Mouse (Mus musculus) liver, embryonic 13.5 days (tissue): ENCODE results near the gene Col4a2. TPM values are rescaled to one million over a fixed set of nuclear protein-coding genes. Genes with fewer than 3 reads are reported as not detected.

Experiments used
- ATAC-seq: fragments of 200-750 bp; cut with Nextera tagmentation; 2 replicates; pipeline ENCODE4 v1.8.0; 2017; ENCODE audit warnings: low read depth, mild to moderate bottlenecking, moderate number of reproducible peaks, moderate library complexity
- DNase-seq: peaks from one replicate; pipeline ENCODE4 v3.0.0; 2022
- H3K27ac ChIP-seq: fragments of 300-500 bp; sonication (generic); 2 replicates; pipeline ENCODE4 v1.5.1; 2015; ENCODE audit warnings: moderate library complexity, mild to moderate bottlenecking, inconsistent platforms
- H3K27me3 ChIP-seq: fragments of 300-500 bp; sonication (generic); 2 replicates; pipeline ENCODE4 v1.6.1; 2015; ENCODE audit warnings: mild to moderate bottlenecking, inconsistent platforms
- H3K36me3 ChIP-seq: fragments of 300-500 bp; sonication (generic); 2 replicates; pipeline ENCODE4 v1.6.1; 2015; ENCODE audit warnings: mild to moderate bottlenecking, inconsistent platforms
- H3K4me1 ChIP-seq: fragments of 300-500 bp; sonication (generic); replicated peaks from 2 replicates; pipeline ENCODE4 v1.6.1; 2015; ENCODE audit warnings: inconsistent platforms
- H3K4me2 ChIP-seq: fragments of 300-500 bp; sonication (generic); 2 replicates; pipeline ENCODE4 v1.6.1; 2015; ENCODE audit warnings: inconsistent platforms, mild to moderate bottlenecking, moderate library complexity
- H3K4me3 ChIP-seq: fragments of 300-500 bp; sonication (generic); replicated peaks from 2 replicates; pipeline ENCODE4 v1.5.1; 2015; ENCODE audit warnings: mild to moderate bottlenecking, inconsistent platforms
- H3K9ac ChIP-seq: fragments of 300-500 bp; sonication (generic); 2 replicates; pipeline ENCODE4 v1.6.1; 2015; ENCODE audit warnings: mild to moderate bottlenecking, inconsistent platforms
- H3K9me3 ChIP-seq: fragments of 300-500 bp; sonication (generic); replicated peaks from 2 replicates; pipeline ENCODE4 v1.6.1; 2016; ENCODE audit warnings: inconsistent platforms
- WGBS: fragments of 180-500 bp; shearing (Covaris S2); methylation state at CpG from one replicate; pipeline ENCODE4 v1.1.7; 2015; ENCODE audit not compliant: insufficient replicate concordance; 5-methylcytosine and 5-hydroxymethylcytosine counted together
- polyA plus RNA-seq: library from polyadenylated mRNA; unstranded; fragments of >200 nt; fragmentation: Nextera tagmentation; extraction: Ambion mirVana; gene quantifications from 2 replicates; pipeline ENCODE4 v1.2.1, GENCODE M21; 2015

The Col4a2 gene
- polyA plus RNA-seq, 1 experiment from 2014 or later, result 5.4 TPM

DNA sequence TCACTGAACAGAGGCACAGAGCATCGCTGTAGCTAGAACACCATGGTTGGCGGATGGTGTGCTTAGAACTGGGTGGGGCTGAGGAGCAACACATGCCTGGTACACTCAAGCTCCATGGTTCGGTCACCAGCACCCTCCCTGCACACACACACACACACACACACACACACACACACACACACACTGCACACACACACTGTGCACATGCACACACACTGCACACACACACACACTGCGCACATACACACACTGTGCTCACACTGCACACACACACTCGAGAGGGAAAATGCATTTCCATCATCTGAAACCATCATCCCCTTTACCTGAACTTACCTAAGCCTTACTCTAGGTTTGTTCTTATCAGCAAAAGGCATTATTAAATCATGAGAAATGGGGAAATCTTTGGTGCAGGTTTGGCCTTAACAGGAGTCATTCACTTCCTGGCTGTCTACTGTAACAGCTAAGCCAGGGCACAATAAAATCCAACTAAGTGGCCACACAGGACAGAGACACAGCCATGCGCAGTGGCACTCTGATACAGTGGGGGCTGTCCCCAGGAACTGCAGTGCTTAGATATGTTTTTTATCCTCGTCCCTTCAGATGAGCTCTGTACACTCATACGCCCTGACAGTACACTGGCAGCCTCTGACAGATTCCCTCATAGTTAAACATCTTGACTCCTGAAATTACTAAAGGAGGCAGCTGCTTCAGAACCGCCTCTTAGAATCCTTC, 49.1 kb downstream of the Col4a2 start:
- H3K27ac ChIP-seq, result no peak overlapping the region

DNA sequence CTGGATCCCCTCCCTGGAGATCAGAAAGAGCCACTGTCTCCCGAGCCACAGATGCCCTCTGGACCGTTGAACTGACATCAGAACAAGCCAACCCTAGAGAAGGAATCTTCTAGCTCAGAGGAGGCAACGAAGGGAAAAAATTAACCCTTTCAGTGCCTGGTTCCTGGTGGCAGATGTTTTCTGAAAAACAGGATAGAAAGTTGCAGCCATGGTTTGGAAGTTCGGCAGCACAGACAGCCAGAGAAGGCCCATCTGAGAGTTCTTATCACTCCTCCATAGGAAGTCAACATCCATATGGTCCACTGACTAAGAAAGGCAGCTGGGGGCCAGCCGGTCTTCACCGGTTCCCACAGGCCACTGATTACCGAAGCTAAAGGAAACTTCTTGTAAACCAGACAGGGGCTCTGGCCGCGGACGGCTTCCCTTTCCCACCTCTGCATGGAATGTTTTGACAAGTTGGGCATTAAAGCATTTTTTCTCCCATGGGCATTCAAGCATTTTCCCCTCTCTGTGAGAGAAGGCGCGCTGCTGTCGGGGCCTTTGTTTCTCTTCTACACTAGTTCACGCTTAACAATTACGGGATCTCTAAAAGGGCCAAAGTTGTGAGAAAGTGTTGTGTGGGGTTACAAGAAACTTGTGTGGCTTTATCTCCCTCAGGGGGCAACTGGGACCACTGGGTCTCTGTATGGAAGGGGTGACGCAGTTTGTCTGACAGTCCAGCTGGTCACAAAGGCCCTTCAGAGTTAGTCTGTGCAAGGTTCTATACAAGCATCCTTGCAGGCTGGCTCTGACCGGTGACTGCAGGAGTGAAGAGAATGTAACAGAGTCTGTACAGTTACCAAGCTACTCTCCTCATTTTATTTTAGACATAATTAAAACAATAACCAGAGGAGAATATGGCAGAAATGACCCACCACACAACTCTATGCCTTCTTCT, 49.9 kb downstream of the Col4a2 start:
- Histone ChIP-seq H3K36me3 (no peaks in the 10 kb centered on the region), H3K27me3 (no peaks in the 10 kb centered on the region), H3K9me3 (no peaks in the 10 kb centered on the region), H3K4me2 (no peak overlapping the region), H3K4me3 (no peak overlapping the region), H3K27ac (no peak overlapping the region), H3K4me1 (0 out of 2 replicates have a peak, but pooled peaks cover 6% of the 10 kb centered on the region), H3K9ac (no peak overlapping the region)
- 33% methylated on average over 17 of the region's 17 CpGs for WGBS
- DNase-seq (no peak), ATAC-seq (no peak)

More for the DNA sequence above, 49.1 kb downstream of the Col4a2 start:
- Histone ChIP-seq H3K4me3 (no peak overlapping the region), H3K27me3 (no peaks in the 10 kb centered on the region), H3K9me3 (no peaks in the 10 kb centered on the region), H3K9ac (no peak overlapping the region), H3K4me2 (no peak overlapping the region), H3K4me1 (0 out of 2 replicates have a peak, but pooled peaks cover 6% of the 10 kb centered on the region), H3K36me3 (no peaks in the 10 kb centered on the region)
- DNase-seq, result no peak
- 58% methylated on average over 9 of the region's 9 CpGs for WGBS
- ATAC-seq, result no peak

DNA sequence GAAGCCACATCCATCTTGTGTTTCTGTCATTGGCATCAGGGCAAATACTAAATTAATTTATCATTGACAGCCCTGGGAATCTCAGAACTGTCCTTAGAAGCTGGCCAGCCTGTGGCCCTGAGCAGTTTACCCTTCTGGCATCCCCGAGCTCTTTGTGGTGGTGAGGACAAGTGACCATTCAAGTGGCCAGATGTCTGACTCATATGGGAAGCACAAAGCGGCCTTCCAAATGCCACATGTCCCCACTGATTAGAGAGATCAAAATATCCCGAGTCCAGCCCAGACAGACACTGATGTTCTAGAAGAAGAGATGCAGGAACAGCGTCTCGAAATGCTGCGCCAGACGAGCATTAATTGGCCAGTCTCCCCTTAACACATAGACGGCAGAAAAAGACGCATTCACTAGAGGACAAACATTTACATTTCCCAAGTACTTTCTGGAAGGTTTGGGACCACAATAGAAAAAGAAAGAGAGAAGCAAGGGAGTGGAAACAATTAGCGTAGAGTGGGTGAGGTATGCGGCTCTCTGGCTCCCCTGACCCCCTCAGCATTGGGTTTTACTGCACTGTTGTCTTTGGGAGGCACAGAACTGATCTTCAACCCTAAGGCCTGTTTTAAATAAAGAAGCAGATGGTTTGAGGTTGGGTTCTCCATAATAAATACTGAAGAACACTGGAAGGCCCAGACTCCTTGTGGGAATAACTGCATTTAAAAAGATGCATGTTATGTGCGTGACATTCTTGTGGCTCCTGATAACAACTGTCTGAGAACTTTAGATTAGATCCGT, 50.9 kb downstream of the Col4a2 start:
- no peak for ATAC-seq
- Histone ChIP-seq H3K9me3 (no peaks in the 10 kb centered on the region), H3K27me3 (no peaks in the 10 kb centered on the region), H3K9ac (no peak overlapping the region), H3K27ac (no peak overlapping the region), H3K36me3 (no peaks in the 10 kb centered on the region), H3K4me1 (0 out of 2 replicates have a peak, but pooled peaks cover 6% of the 10 kb centered on the region), H3K4me3 (no peak overlapping the region), H3K4me2 (no peak overlapping the region)
- DNase-seq, result no peak
- 62% methylated on average over 13 of the region's 13 CpGs for WGBS

DNA sequence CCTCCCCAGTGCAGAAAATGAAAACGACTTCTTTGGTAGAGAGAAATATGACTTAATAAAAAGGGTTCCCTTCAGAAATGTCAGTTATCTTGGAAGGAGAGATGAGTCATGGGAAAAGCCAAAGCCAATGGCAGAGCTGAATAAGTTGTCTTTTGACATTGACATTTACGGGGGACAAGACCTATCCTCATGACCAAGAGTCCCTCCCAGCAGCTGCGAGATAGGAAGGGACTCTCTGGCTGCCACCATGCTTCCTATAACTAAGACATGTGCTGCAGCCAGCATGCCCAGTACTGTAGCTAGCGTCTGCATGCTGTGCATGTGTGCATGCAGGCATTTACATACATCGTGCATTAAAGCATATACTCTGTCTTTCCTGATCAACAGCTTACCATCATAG, 53.6 kb downstream of the Col4a2 start:
- Histone ChIP-seq H3K9me3 (no peaks in the 10 kb centered on the region), H3K9ac (no peak overlapping the region), H3K4me3 (no peak overlapping the region), H3K36me3 (no peaks in the 10 kb centered on the region), H3K27ac (no peak overlapping the region), H3K27me3 (no peaks in the 10 kb centered on the region; the same call in 1 of the 2 replicates), H3K4me2 (no peak overlapping the region), H3K4me1 (0 out of 2 replicates have a peak, but pooled peaks cover 6% of the 10 kb centered on the region)
- no peak for DNase-seq
- WGBS, result 55% methylated on average over 5 of the region's 5 CpGs
- ATAC-seq, result no peak

DNA sequence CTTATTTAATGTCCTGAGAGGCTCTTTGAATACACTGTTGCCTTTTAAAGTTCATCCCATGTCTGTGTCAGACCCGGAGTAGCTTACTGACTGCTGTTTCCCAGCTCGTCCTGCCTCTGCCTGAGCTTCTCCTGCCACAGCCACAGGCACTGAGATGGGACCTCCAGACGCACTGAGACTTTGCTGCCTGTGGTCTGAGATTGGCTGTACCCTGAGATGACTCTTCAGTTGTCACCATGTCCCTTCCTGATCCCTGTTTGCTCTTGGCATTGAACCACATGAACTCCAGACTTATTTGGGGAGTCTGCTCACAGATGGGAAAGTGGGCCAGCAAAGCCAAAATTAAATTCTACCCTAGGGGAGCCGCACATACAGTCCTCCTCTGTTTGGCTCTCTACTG, 54.1 kb downstream of the Col4a2 start:
- ATAC-seq, result no peak
- WGBS, result 47% methylated on average over 4 of the region's 4 CpGs
- DNase-seq, result no peak
- Histone ChIP-seq H3K4me2 (no peak overlapping the region), H3K9me3 (no peaks in the 10 kb centered on the region), H3K4me3 (no peak overlapping the region), H3K27me3 (no peaks in the 10 kb centered on the region; the same call in 1 of the 2 replicates), H3K9ac (no peak overlapping the region), H3K4me1 (0 out of 2 replicates have a peak, but pooled peaks cover 6% of the 10 kb centered on the region), H3K27ac (no peak overlapping the region), H3K36me3 (no peaks in the 10 kb centered on the region)

DNA sequence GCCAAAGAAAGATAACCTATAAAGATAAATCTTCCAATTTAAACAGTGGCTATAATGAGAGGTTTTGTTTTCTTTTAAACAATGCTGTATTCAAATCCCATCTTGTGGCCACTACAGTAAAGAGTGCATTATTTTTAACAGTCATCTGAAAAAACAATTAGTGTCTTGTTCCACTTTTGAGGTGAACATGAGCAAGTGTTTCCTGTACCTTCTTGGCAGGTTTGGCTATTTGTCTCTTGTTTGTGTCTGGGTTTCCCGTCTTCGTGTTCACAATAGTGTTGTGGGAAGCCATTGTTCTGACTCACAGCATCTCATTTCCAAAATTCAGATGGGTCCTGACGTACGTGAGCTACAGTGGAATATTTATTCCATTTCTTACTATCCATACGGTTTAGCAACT, 55.1 kb downstream of the Col4a2 start:
- H3K27me3 ChIP-seq, result no peaks in the 10 kb centered on the region; the same call in 1 of the 2 replicates
- no peak overlapping the region for H3K4me2 ChIP-seq
- H3K4me1 ChIP-seq, result no peaks in the 10 kb centered on the region
- no peak overlapping the region for H3K9ac ChIP-seq
- no peak overlapping the region for H3K4me3 ChIP-seq
- ATAC-seq, result no peak
- no peaks in the 10 kb centered on the region for H3K9me3 ChIP-seq
- H3K36me3 ChIP-seq, result no peaks in the 10 kb centered on the region
- no peak overlapping the region for H3K27ac ChIP-seq
- WGBS, result 55% methylated on average over 5 of the region's 5 CpGs
- DNase-seq, result no peak

DNA sequence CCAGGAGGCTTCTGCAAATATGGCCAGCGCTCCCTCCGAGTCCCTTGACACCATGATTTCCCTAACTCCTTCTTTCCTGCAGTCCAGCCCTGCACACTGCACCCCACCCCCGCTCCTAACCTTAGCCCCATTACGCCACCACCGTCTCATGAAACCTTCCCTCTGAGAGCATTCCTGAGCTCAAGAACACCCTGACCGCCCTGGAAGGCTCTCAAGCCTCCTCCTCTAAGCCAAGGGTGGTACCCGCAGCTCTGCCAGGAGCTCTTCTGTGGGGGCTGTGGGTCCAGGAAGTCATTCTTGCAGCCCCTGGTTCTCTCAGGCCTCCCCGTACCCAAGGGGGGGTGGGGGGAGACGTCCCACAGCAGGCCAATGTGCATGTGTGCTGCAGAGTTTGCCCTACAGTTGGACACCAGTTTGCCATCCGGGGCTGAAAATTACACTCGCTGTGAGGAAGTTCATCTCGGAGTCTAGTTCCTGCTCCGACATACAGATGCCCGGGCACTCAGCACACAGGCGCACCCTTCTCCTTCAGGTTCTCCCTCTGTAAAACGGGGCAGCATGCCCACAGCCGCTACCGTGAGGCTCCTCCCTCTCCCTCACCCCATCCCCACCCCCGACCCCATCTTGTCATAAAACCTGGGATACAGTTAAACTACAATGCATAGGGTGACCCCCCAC, 57.1 kb downstream of the Col4a2 start:
- Histone ChIP-seq H3K36me3 (no peaks in the 10 kb centered on the region), H3K9me3 (no peaks in the 10 kb centered on the region), H3K27me3 (no peaks in the 10 kb centered on the region; the same call in 1 of the 2 replicates), H3K4me2 (no peak overlapping the region), H3K4me1 (no peaks in the 10 kb centered on the region), H3K27ac (no peak overlapping the region), H3K9ac (no peak overlapping the region), H3K4me3 (no peak overlapping the region)
- ATAC-seq, result no peak
- WGBS, result 66% methylated on average over 19 of the region's 19 CpGs
- no peak for DNase-seq

DNA sequence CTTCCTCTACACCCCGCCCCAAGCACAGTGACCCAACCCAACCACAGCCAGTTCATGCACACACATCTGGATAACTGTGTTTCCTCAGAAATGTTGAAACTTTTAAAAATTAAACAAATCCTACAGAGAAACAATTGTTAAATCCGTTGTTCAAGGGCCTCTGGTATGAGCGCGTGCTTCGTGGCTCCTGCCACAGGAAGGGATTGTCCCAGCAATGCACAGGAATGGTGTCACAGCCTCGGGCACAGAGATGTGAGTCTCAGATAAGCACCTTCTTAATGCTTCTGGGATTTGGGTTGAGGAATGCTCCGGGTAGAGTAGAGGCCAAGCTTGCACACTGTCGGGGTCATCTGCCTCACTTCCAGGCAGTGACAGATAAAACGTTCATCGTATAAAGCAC, 58.7 kb downstream of the Col4a2 start:
- Histone ChIP-seq H3K4me3 (no peak overlapping the region), H3K9ac (no peak overlapping the region), H3K9me3 (no peaks in the 10 kb centered on the region), H3K27ac (no peak overlapping the region), H3K4me2 (no peak overlapping the region), H3K36me3 (no peaks in the 10 kb centered on the region), H3K4me1 (no peaks in the 10 kb centered on the region), H3K27me3 (no peaks in the 10 kb centered on the region; the same call in 1 of the 2 replicates)
- ATAC-seq, result no peak
- DNase-seq, result no peak
- WGBS, result 59% methylated on average over 10 of the region's 10 CpGs

DNA sequence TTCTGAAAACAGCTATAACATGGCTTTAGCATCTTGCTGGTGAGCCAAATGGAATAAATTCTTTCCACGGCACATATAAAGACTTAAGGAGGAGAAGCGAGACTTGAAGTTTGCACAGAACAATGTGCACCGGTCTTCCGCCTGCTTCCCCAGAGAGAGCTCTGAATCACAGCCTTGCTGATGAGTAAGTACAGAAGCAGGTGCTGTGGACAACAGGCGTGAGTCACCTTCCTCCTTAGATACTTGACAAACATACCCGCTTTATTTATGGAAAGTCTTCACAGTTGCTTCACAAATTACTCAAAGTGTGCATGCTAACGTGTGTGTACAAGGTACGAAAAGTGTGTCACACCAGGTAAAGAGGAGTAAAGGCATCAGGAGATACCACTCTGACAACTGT, 59.5 kb downstream of the Col4a2 start:
- no peaks in the 10 kb centered on the region for H3K36me3 ChIP-seq
- no peaks in the 10 kb centered on the region for H3K4me1 ChIP-seq
- no peak for DNase-seq
- H3K27me3 ChIP-seq, result no peaks in the 10 kb centered on the region; the same call in 1 of the 2 replicates
- no peak overlapping the region for H3K9ac ChIP-seq
- no peak overlapping the region for H3K27ac ChIP-seq
- no peak for ATAC-seq
- 70% methylated on average over 8 of the region's 8 CpGs for WGBS
- H3K4me3 ChIP-seq, result no peak overlapping the region
- H3K4me2 ChIP-seq, result no peak overlapping the region
- H3K9me3 ChIP-seq, result no peaks in the 10 kb centered on the region

DNA sequence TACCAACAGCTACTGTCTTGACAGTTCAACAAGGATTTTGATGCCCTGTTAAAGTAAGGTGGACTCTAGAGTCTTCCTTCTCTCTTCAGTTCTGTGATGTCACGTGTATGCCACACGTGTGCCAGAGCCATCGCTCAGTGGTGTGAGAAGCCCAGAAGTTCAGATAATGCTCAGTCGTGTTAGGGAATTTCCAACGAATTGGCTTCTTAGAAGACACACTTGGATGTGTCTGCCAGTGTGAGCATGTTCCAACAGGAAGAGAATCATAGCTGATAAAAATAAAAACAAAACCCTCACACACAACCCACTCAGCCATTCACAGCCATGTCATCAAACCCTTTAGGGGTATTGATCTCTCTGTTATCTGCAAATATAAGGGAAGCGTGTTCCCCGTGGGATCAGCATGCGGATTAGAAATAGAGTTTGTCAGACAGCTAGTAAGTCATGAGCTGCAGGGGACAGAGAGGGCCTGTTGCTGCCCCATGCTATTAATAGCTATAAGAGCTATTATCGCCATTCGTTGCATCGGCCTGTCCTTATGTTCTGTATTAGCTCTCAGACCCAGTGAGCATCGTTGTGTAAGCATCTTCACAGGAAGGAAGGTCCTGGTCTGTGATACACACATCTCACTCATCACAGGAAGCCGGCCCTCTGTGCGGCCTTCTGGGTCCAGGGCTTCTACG, 61.2 kb downstream of the Col4a2 start:
- H3K4me2 ChIP-seq, result no peak overlapping the region
- ATAC-seq (no peak), DNase-seq (no peak)
- no peaks in the 10 kb centered on the region; the same call in 1 of the 2 replicates for H3K27me3 ChIP-seq
- no peaks in the 10 kb centered on the region for H3K4me1 ChIP-seq
- H3K9ac ChIP-seq, result no peak overlapping the region
- H3K27ac ChIP-seq, result no peak overlapping the region
- H3K36me3 ChIP-seq, result no peaks in the 10 kb centered on the region
- H3K9me3 ChIP-seq, result no peaks in the 10 kb centered on the region
- H3K4me3 ChIP-seq, result no peak overlapping the region
- 76% methylated on average over 15 of the region's 15 CpGs for WGBS
